Mouse (Mus musculus): ENCODE measurements at regions not wholly inside any gene's neighbourhood (a gene's known extent, or its start where the extent isn't known, plus 50 kb on each side); places are given as distances from the start of the nearest gene placed in this dataset.

DNA sequence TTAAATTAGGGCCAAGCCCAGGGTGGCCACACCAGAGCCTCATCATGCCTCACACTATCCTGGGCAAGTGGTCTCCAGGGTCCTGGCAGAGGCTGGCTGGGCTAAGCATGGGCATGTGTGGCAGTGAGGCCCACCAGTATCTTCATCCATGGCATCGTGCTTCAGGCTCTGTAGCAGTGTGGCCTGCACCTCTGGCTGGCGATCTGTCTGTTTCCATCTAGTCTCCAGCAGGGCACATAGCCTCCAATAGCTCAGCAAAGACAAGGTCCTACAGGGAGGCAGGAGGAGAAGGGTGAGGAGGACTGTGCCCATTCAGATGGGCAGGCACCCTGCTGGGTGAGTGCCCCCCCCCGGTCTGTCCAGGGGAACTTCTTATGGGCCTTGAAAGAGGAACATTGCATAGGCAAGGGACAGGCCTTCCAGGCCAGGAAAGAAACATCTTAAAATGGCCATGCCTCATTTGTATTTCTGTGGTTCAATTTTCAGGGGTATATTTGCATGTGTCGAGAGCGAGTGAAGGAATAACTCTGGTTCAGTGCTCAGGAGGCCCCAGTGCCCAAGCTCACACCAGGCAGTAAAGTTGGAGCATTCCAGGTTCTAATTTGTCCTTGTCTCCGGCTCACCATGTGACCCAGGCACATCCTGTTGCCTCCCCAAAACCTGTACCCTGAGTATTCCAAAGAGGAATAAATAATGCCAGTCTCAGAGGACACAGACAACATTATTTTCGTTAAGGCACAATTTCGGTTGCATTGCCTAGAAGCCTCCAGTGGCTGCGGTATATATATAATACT, 60.4 kb upstream of the Ppara start:
- DNase-seq (ENCODE audit: low spot score): no peak

DNA sequence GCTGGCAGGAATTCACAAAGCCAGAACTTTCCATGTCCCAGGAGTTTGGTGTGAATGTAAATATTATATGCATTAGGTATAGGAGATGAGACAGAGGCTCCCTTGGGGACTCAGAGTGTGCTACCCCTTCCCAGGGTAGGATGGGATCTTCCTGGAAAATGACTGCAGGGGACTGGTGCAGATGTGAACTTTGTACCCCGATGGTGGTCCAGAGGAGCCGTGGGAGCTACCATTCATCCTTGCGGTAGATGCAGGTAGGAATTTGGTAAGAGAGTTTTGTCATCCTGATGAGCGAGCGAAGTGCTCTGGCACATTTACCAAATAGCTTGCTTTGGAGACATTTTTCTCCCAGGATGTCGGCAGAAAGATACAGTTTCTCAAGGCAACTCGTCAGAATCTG, 59.7 kb upstream of the Ppara start:
- DNase-seq (ENCODE audit: low spot score): no peak

DNA sequence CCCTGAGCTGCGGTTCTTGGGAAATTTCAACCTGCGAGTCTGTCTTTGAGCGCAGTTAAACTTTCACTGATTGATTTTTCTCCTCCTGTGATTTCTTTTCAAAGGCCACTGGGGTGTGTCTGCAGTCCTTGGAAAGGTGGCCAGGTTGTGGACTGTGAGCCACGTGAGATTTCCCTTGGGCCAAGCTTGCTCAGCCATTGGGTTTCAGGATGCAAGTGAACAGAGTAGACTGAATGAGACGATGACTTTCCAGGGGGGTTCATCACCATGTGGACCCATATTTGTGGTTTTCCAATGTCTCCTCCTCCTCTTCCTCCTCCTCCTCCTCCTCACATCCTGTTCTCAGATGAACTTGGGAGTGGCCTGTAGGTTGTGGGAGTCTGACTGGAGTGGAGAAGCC, 59.0 kb upstream of the Ppara start:
- no peak for DNase-seq (ENCODE audit: low spot score)

DNA sequence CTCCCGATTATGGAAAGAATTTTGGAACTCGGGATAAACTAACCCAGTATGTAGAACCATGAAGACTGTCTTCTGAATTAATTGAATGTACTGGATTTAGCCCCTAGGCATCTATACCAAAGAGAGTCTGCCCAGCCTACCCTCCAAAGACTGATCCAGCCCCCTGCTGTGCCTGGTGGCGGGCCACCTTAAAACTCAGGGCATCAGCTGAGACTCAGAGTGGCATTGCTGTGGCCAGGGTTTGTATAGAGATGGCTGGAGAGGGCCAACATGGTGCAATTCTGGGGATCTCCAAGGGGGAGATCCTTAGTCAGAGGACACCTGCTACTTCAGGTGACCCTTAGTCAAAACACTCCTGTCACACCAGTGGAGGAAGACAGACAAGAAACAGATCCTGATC, 58.6 kb upstream of the Ppara start:
- DNase-seq (ENCODE audit: low spot score): no peak

DNA sequence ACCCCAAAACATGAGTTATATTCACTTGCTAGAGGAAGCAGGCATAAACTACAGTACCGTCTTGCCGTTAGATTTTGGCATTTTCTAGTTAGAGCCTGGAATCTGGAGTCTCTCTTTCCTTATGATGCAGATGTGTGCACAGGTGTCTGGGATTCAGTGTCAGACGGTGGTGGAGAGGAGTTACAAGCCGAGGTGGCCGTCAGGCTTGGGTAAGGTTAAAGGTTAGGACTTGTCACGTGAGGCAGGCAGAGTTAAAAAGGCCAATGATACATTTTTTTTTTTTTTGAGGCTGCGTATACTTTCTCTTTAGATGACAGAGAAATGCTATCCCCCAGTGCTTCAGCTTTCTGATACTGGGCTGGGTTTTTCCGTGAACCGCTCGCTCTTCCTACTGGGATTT, 57.9 kb upstream of the Ppara start:
- no peak for DNase-seq (ENCODE audit: low spot score)

DNA sequence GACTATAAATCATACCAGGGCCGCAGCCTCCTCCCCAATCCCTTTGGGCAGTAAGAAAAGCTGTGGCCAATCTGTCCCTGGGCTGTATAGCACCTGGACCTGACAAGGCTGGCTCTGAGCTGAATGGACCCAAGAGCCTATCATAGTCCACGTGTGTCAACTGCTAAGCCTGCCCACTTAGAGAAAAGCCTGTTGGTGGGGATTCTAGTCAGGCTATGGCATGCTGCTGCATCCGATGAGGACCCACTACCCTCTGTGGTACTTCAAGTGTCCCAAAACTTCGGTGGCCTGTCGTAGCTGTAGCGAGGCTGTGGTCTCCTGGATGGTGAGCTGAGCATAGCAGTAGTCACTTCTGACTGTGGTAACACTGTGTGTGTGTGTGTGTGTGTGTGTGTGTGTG, 57.4 kb upstream of the Ppara start:
- DNase-seq (ENCODE audit: low spot score): no peak

DNA sequence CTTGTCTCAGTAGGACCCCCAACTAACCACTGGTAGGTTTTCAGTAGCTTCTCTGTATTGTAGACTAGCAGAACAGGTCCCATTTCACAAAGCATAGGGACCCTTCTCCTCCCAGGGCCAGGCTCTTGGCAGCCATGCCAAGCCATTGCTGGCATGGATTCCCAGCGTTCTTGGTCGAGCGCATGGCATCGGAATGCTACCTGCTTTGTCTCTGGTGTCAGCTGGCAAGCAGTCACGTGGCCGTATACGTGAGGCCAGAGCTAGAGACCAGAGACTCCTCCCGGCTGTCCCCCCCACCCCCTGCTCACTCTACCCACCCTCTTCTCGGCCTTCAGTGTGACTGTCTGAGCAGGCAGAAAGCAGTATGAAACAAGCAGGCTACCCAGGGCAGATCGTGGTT, 56.9 kb upstream of the Ppara start:
- no peak for DNase-seq (ENCODE audit: low spot score)

DNA sequence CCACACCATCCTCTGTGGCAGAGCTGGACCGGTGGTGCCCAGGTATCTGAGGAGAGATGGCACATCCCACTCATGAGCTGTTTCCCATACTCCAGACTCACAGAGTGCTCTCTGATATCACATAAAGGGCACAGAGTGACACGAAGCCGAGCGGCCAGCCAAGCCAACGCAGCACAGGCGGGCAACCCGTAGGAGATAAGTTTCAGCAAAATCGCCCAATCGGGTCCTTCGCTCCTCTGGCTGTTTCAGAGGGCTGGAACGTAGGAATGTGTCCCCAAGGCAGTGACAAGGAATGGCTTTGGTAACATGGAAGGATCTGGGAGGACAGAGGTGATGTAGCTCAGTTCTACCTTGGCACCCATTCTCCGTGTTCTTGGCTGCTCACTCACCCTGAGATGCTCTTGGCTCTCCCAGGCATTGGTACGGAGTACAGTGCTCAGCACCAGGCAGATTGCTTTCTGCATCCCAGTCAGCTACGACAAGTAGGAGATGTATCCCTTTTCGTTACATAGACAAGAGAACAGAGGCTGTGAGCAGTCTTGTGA, 56.4 kb upstream of the Ppara start:
- DNase-seq (ENCODE audit: low spot score): no peak

DNA sequence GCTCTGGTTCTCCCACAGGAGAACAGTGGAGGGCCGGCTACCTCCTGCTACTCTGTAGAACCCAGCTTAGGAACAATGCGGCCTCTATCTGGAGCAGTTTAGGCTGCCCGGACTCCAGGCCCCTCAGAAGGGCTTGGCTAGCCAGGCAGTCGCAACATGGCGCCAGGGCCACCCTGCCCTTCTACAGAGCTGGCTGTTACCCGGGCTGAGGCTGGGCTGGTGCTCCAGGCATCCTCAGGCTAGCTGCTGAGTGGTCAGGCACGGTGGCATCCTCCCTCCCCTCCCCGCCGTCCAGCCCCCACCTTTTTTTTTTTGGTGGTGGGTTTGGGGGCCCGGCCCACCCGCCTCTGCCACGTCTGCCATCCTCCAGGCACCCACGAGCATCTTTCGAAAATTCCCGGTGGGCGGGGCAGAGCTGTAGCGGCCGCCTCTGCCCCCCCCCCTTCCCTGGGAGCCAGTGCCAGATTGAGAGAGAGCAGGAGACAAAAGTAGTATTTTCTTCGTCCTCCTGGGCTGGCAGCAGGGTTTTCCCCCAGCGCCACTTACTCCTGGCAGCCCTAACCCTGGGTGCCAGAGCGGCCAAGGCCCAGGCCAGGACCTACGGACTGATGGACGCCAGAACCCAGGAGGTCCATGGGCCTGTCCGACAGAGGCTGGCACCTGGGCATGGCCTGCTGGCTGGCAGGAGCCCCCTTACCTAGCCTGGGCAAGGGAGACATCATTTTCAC, 55.6 kb upstream of the Ppara start:
- no peak for DNase-seq (ENCODE audit: low spot score)

DNA sequence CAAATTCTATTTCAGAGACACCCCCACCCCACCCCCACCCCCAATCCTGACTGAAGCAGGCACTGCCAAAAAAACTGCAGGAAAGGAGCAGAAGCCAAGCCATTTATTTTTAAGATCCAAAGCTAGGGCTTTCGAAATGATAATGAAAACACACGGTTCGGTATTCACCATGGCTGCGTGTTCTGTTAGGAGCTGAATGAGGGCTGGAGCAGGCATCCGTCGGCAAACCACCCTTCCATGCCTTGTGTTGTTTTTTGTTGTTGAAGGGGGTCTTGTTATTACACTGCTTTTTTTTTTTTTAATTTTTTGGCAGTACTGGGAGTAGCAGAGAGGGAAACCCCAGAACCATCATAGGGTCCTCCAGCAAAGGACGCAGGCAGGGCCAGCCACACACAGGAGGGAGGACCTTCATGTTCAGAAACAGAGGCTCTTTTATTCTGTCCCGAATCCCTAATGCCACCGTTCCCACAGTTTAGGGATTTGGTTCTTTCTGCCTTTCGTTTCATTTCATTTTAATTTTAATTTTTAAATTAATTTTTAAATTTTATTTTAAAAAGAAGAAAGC, 54.8 kb upstream of the Ppara start:
- no peak for DNase-seq (ENCODE audit: low spot score)

DNA sequence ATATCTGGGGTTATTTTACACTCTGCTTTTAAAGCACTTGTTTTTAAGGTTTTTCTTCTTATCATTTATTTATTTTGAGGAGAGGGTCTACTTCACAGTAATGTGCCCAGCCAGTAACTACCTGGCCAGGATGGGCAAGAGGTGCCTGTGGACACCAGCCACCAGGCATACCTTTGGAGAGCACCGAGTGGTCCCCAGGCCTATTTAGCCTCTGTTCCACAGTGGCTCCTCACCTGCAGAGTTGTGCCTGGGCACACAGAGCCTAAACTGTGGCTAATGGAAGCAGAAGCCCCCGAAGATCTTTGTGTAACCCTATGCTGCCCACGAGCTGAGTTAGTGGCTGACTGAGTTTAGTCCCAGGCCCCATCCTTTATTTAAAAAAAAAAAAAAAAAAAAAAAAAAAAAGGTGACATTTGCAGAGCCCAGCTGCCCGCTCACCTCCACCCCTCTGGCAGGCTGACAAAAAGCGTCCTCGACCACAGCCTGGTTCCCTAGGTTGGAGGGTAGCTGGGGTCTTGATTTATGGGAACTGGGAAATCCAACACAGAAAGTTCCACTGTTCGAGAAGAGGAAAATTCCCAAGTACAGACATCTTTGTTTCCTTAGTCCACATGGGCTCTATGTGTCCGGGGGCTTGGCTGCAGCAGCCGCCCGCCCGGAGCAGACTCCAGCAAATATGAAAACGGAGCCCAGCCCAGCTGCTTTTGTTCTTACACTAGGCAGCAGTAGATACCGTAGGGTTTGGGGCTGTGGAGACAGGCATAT, 54.1 kb upstream of the Ppara start:
- DNase-seq (ENCODE audit: low spot score): no peak

DNA sequence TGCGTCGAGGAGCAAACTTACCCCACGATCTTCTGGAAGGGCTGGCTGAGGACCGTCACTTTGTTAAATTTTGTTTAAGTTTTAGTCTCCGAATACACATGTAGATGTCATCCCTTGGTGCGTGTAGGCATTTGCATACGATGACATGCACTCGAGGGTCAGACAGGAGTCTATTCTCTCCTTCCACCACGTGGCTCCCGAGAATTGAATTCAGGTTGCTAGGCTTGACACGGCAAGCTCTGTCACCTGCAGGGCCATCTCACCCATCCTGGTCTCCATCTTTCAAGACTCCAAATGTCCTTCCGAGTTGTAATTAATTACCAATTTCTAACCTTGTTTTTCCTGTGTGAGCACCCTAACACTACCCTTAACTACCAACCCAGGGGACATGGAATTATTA, 52.7 kb upstream of the Ppara start:
- DNase-seq (ENCODE audit: low spot score): no peak

DNA sequence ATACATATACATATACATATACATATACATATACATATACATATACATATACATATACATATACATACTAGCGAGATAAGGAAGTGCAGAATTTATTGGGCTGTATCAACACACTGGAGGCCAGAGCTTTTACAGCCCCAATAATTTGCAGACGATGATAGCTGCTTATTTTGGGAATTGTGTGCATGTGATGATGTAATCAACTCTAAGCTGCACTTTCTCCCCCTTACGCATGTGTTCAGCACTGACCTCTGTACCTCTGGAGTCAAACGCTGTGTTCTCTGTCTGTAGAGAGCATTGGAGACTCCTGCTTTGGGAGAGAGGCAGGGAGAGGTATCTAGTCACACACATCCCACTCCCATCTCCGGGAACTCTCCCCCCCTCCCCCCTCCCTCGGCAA, 52.0 kb upstream of the Ppara start:
- DNase-seq (ENCODE audit: low spot score): peak; percentile 49

DNA sequence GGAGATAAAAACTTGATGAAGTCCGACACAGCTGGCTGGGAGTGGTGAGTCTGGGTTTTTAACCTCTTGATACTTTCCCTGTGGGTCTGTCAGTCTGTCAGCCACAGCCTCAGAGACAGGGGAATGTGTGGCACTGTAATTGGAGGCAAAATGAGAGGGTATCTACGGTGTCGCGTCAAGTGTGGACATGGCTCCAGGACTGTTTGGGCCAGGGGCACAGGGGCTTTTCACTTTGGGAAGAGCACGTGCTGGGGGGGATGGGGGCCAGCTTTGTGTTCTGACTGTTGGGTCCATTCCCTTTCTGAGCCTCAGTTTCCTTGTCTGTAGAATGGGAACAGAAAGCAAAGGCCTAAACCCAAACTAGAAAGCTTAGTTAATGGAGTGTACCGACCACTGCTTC, 51.5 kb upstream of the Ppara start:
- DNase-seq (ENCODE audit: low spot score): no peak

DNA sequence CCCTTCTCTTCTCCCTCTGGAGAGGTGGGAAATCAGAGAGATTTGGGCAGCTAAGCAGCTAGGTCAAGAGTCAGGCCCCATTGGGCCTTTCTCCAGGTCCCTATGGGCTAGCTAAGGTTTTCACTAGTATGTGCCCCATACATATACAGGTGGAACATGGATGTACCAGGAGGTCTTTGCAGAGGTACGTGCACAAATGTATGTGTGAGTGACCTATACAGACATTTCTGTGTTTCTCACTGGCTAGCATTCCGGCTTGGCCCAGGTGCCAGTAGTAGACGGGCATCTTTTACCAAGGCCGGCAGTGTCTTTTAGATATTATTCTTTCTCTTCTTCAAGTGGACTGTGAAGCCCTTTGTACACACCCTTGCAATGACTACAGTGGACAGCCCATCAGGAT, 51.1 kb upstream of the Ppara start:
- DNase-seq (ENCODE audit: low spot score): no peak

DNA sequence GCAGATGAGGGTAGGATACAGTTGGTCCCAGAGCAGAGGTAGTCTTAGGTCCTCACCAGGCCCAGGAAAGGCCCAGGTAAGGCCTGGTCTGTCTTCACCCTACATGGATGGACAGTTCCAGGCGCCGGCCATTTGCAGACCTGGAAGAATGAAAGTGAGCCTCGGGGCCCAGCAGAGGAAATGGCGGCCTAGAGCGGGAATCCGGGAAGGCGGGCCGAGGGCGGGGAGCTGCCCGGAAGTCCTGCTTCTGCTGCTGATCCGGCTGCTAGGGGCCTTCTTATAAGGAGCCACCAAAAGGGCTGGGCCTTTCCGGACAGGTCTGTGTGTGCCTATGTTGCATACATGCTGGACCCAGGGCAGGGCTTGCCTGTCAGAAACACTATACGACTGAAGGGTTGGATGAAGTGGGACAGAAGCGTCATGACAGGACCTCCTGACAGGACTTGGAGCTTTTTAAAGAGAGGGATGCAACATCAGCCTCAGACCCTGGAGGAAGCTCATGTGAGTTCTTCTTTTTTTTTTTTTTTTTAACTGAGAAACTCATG, 50.5 kb upstream of the Ppara start:
- no peak for DNase-seq (ENCODE audit: low spot score)

DNA sequence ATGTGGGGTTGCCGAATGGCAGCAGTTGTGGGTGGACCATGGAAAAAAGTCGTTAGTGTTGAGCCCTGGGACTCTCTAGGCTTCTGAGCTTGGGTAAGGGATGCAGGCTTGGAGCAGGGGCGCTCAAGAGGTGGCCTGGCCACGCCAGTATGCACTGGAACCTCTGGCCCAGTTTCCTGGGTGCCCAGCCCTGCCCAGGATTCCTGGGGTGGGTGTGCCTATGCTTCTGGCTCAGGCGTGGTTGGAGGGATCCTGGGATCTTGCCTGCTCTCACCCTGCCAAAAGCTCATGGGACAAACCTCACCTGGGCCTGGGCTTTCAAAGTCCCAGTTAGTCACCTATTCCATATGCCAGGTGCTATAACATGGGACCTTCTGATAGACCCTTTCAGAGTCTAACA, 49.9 kb upstream of the Ppara start:
- no peak for DNase-seq (ENCODE audit: low spot score)
